Mouse (Mus musculus): ENCODE results near the gene Gorasp2.

The Gorasp2 gene

DNA sequence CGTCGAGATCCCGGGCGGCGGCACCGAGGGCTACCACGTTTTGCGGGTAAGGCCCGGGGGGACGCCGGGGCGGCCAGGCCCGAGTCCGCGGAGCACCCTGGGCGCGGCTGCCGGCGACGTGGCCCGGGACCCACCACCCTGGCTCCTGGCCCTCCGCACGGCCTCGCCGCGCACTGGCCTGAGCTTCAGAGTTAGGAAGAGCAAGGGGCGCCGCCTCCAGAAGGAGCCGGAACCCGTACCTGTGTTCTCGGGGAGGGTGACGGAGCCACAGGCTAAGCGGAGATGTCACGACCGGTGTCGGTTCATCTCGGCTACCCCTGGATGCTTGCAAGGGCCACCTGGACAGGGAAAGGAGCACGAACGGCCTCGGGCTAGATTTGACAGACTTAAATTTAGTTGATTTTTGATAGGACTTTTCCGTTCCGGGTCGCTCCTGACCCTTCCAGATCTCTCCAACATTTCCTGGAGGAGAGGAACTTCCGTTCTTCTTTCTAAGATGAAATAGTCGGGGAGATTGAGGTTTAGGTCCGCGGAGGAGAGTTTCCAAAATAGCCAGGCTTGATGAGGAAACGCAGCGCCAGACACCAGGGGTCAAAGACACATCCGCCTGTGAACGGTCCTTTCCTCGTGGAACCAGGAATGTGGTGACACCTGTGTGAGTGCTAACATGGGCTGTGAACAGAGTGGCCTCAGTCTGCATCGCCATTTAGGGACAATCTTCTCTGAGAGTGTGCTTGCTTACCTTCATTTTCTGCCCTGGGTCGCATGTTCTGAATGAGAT, 529 bp downstream of the Gorasp2 start, which contains the start of gene Gm26558:
Gene Gm26558 (minus strand): TSS at position 394 of the 781 bp plus-strand sequence.
- no peak for DNase-seq (ENCODE audit: low read depth)

DNA sequence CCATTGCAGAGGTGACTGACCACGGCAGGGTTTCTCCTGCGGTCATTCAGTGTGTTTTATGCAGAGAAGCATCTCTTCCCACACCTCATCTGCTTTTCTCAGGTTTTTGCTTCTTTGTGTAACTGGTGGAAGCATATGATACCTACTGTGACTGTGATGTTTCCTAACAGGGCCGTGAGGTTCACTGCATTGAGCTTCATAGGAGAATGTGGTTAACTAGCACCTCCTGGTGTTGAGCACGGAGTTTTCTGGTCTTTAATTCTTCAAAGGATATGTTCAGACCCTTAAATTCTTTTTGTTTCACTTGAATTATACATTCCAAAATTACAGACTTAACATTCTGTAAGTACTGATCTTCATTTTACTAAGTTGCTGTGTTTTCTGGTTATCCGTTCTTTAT, 2.4 kb downstream of the Gorasp2 start:
- DNase-seq (ENCODE audit: low read depth): no peak

DNA sequence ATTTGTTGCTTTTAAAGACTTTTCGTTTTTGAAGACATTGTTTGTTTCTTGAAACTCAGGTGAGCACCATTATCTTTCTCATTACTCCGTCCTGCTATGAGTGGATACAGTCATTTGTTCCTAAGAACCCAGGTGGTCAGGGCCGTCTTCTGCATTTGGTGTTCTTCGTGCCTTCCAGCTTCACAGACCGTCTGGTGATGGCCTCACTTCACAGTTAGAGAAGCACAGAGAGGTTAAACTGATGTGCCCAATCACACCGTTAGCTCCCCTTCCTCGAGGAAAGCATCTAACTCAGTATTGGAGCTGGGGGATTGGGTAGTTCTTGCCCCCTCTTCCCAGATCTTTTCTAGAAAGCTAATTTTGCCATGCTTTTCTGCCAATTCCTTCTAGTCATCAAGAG, 5.6 kb downstream of the Gorasp2 start:
- DNase-seq (ENCODE audit: low read depth): no peak

DNA sequence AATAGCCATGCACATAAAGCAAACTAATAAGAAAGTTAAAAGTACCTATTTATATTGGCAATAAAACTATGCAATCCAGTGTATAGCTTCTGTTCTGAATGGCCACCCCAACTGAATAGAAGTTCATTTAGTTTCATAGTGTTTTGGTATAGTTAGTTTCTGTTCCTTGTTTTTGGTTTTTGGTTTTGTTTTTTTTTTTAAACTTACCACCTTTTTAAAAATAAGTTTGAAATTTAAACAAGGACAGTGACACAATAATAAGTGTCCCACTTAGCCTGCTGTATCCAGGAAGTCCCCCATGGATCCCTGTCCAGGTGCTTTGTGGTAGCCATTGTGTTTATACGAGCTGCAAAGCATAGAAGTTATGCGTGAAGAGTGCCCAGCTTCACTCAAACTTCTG, 7.9 kb downstream of the Gorasp2 start:
- no peak for DNase-seq (ENCODE audit: low read depth)

DNA sequence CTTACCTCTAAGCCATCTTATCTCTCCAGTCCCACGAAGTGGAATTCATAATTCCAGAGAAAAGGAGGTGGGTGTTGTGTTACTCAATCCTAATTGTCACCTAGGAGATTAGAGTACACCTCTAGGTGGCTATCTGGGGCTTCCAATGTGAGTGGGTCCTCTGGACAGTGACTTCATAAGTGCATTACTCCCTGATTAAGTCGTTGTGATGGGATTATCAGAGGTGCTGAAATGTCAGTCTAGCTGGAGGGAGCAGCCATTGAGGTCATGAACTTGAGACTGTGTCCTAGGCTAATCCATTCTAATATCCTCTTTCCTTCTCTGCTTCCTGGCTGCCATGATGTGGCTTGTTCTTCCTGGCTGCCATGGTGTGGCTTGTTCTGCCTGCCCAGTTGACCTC, 8.5 kb downstream of the Gorasp2 start:
- DNase-seq (ENCODE audit: low read depth): no peak

DNA sequence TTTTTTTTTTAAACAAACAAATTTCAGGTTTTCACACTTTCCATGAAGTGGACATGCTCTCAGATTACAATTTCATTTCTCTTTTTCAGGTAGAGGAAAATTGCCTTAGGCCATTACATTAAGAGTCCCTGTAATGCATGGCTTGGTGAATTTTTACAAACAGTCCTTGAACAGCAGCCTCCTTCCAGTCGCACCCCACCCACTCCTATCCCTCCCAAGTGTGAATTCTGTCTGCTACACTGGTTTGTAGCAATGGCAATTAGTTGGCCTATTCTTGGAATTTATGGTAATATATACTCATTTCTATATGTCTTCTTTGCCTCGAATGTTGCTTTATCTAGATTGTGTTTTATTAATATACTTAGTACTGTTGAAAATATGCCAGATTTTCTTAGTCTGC, 11.1 kb downstream of the Gorasp2 start:
- DNase-seq (ENCODE audit: low read depth): no peak

DNA sequence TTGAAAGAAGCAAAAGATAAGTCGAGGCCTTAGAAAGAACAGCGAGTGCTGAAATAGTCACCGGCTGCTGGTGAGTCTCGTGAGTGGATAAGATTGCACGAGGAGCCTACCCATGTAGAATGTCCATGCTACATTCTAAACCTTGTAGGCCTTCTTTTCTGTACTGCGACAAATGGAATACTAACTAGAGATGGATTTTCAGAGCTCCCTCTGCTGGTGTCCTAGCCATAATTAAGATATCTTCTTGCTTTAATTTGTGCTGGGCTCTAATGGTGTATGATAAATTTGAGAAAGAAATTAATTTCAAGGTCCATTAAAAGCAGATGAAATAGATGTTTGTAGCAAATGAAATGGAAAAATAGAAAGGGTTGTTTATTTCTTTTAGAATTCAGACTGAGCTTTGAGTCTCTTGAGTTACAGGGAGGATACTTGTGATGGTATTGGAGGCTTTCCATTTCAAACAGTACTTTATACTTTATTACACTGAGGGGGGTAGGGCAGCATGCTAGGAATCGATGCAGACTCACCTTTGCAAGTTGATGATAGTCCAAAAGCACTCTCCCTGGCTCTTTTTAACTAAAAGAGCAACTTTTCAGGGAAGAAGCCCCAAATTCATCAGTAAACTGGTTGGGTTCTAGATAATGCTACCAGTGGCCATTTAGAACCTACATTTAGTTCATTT, 12.2 kb downstream of the Gorasp2 start:
- DNase-seq (ENCODE audit: low read depth): no peak

DNA sequence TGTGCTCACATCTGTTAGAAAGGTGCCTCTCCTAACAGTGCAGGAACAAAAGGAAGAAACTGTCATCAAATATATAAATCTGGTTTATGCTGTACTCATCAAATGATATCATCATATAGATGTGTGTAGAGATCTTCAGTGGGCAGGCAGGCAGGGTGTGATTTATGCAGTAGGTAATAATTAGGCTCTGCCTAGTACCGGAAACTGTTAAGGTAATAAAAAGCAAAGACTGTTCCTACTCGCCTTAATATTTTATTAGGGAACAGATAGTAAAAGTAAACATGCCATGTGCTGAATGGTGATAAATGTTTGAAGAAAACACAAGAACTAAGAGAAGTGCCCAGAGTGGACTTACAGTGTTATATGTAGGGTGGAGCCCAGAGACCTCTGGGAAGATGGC, 20.9 kb downstream of the Gorasp2 start:
- DNase-seq (ENCODE audit: low read depth): no peak

DNA sequence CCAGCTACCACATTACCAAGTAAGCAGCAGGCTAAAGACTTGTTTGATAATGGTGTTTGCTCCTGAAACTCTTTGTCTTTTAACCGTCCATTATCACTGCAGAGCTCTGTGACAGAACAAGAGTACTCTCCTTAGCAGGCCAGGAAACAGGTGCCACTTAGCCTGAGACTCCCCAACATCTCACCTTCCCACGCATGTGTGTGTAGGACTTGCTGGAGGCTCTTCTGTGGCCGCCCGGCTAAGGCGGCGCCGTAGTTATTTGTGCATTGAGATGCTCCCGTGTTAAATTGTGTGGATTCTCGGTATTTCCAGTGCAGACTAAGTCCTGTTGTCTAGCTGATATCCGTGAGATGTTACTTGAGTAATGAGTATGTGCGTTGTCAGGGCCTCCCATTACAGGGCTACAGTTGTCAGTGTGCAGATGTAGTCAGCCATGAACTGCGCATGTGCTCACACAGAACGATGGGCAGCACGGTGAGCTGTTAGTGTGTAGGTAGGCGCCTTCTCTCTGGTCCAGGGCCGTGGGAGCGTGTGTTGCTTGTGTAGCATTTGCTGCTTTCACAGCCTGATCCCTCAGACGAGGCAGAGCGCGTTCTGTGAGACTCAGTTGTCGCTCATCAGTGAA, 27.2 kb downstream of the Gorasp2 start:
- no peak for DNase-seq (ENCODE audit: low read depth)

DNA sequence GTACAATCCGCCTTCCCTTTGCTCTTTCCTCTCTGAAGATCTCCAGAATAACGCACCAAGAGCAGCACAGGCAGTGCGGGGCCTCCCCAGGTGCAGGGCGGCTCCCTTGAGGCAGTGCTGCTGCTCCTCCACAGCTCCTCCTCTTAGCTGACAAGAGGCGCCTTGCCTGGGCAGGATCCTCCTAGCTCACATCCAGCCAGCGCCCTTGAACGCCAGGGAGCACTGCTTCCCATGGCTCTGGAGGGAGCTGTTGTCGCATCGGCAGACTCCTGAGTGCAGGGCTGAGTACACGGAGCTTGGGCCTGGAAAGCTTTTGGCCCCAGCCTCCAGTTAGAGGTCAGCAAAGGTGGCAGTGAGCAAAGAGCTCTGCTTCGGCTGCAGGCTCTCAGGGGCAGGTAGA, 28.8 kb downstream of the Gorasp2 start:
- DNase-seq (ENCODE audit: low read depth): no peak

DNA sequence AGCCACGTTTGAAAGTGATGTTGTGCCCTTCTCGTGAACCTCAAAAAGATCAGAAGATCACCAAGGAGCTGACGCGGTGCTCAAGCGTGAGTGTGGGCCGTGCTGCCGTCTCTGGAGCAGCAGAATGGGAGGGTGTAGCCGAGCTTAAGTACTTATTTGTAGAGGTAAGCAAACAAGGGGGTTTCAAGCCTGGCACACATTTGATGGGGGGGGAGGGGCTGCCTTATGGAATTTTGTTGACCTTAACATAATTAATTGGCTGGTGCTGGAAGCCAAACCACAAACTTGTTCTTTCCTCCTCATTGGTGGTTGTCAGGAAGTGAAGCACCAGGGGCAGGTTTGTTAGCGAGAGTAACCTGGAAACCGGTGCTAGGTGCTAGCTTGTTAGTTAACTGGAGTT, 34.3 kb downstream of the Gorasp2 start:
- no peak for DNase-seq (ENCODE audit: low read depth)

DNA sequence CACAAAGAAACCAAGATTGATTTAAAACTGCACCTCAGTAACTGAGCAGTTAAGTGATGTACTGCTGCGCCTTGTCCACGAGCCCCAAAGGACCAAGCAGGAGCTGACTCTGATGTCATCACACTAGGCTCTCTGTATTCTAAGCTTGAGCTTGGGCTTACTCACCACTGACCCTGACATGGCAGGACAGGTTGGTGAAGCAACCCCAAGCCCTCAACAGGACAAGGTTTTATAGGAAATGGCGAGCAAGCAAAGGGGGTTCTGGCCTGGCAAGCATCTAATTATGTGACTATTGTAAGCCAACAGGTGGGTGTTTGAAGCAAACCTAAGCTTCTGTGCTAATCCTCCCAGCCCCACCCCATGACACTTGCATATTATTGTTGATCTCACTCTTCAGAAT, 39.5 kb downstream of the Gorasp2 start:
- DNase-seq (ENCODE audit: low read depth): no peak

DNA sequence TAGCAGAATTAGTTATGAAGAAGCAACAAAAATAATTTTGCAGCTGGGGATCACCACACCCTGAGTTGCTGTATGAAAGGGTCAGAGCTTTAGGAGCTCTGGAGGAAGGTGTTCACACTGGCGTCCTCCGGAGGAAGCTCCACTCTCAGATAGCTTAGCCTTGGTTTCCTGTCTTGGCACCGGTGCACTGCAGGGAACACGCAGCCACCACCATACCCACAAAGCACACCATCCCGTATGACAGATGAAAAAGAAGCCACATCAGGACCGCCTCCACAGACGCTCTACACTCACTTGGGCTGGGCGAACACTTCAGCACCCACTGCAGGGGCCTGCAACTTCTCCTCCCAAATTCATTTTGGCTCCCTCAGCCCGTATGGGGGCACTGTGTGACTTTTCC, 40.2 kb downstream of the Gorasp2 start:
- DNase-seq (ENCODE audit: low read depth): no peak

DNA sequence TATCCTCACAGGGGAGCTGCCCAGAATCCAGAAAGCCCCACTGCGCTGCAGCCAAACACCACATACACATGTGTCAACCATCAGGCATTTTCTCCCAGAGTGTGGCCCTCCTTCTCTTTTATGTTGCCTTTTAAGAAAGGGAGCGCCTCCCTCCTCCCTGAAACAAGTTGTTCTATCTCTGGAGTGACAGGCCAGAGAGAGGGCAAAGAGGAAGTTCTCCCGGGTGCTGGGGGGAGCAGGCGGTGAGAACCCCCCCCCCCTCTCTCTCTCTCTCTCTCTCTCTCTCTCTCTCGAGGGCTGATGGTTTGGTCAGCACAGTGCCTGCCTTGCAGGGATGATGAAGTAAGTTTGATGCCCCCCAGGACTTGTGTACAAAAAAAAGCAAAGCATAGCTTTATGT, 41.0 kb downstream of the Gorasp2 start:
- DNase-seq (ENCODE audit: low read depth): peak; percentile 20

DNA sequence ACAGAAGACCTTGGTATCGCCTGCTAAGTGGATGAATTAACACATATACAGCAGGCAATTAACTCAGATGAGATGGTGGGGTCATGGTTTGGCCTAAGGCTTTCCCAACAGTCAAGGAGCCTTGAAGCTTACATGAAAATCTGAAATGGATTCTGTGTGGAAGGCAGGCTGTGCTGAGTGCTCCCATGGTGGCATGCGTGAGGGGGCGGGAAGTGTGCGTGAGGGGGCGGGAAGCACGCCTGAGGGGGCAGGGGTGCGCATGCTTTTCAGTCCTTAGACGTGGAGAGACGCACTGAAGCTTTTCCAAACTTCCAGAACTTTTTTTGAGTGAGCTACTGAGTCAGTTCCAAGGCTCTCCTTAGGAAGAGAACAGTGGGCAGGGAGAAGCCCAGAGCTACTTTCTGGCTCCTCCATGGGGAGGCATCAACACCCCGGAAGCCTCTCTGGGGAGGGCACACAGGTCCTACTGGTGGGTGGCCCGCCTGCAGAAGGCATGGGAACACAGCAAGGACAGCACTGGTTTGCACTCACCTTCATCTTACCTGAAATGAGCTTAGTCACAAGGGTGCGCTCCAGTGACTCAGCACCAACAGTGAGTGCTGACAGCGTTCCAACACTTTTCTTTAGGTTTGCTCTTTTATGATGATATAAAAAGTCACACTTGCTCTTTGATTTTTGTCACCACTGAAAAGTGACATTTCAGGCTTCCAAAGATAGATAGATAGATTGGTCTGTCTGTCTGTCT, 47.8 kb downstream of the Gorasp2 start:
- no peak for DNase-seq (ENCODE audit: low read depth)

DNA sequence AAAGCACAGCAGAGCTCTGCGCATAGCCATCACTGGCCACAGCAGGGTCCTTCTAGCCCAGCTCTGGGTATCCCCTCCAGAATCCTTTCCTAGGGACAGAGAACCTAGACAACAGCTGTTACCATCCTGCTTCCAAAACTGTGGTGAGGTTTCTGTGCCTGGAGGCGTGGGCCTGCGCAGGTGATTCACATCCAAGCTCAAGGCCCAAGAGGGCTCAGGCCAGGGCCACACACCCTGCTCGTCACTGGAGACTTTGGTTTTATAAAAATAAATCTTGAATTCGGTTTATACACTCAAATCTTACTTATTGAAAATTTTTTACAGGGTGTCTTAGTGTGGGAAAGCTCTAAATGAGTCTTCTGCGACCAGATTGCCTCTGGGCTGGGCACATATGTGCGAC, 48.9 kb downstream of the Gorasp2 start:
- DNase-seq (ENCODE audit: low read depth): no peak

DNA sequence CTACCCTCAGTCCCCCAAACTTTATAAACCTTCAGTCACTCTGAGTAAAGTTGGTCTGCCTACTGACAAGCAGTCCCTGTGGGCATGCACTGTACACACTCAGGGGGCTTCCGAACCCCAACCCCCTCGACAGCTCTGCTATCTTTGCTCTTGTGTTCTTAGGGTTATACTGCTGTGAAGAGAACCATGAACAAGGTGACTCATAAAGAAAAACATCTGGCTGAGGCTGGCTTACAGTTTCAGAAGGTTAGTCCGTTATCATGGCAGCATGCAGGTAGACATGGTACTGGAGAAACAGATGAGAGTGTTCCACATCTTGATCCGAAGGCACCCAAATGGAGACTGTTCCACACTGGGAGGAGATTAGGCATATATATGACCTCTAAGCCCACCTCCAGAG, 49.5 kb downstream of the Gorasp2 start:
- no peak for DNase-seq (ENCODE audit: low read depth)

DNA sequence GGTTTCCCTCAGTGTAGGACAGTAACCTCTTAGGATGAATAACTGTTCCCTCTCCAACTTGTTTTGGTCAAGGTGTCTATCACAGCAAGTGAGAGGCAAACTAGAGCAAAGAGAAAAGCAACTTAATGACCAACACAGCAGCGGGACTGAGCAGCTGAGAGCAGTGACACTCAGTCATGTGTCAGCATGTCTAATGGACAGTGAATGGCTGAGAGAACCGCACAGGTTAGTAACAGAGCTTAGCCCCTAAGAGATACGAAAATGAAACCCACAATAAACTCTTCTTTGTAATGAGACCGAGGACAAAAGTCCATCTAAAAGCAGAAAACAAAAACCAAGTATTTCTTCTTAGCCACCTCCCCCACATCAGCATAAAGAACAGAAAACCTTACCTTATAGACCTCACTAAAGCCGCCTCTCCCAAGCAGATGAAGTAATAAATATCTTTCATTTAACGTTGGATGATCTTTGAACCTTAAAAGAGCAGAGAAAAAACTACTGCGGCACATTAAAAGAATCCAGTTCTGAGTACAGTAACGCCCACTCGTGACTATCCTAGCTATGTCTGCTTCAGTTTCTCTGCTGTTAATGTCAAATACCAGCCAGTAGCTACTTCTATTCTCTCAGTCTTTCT, 62.4 kb downstream of the Gorasp2 start:
- no peak for DNase-seq (ENCODE audit: low read depth)

DNA sequence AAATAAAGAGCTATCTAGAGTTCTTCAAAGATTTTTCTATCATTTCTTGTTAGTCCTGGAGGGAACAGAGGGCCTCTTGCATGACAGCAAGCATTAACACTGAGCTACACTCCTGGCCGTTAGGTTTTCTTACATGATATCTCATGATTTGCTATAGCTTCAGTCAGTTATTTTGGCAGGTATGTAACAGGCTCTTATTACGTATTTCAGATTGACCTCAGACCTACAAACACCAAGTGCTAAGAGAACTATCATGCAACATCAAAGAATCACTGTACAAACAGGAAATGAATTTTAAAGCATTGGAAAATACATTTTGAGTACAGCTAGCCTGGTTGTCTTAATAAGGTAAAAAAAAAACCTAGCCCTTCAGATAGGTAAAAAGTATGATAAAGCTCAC, 65.7 kb downstream of the Gorasp2 start:
- DNase-seq (ENCODE audit: low read depth): no peak

DNA sequence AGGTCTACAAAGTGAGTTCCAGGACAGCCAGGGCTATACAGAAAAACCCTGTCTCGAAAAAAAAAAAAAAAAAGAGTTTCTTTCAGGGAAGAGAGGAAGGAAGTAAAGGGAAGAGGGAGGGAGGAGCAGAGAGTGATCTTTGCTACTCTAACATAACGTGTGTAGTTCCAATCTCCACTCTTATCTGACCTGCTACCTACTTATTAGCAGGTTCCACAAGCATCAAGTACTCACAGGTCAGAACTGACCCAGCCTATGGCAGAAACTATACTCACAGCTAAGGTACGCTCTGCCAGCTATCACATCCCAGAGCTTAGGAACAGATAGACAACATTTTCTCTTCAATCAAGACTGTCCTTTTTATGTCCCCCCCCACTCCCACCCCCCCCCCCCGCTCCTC, 74.2 kb downstream of the Gorasp2 start:
- no peak for DNase-seq (ENCODE audit: low read depth)

DNA sequence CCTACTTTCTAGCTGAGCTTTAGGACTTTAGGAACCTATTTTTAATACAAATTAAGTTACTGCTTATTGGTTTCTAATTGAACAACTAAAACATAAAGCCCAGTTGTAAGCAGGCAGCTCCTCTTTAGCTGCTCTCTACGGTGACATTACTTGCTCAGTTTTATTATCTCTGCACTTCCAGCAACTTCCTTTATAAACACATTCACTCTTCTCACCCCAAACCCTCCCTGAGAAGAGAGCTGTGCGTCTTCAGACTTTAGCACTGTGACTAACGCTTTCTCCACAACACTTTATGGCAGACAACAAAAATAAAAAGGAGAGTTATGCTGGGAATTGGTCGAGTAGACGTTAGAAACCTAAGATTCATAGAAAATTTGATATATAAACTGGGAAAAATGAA, 74.6 kb downstream of the Gorasp2 start:
- no peak for DNase-seq (ENCODE audit: low read depth)

DNA sequence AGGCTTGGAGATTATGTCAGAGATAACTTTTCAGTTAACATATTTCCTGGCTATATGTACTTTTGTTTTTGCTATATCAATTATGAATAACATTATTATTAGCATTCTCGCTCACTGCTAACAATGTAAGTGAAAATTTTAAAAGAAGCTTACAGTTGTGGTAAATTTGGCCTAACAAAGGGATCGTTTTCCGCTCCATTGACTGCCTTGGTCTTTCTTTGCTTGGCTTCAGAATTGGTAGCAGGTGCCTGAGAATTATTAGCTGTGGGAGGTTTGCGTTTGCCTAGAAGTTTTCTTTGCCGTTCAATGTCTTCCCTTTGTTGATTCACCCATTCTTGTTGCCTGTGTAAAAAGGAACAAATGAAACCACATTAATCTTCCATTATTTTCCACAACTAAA, 80.5 kb downstream of the Gorasp2 start:
- DNase-seq (ENCODE audit: low read depth): no peak

All from c-Kit-positive CD71-negative TER-119-negative erythroid progenitor cells, embryonic 14.5 days (primary cell).